21 mouse cellular contexts compared by ENCODE assay signal in genomic region chr2:90452380-90452779, GRCm38 (mm10). TPM values are rescaled to one million over a fixed set of nuclear protein-coding genes. Genes with fewer than 3 reads are reported as not detected.
DNase-seq lines count a peak whose midpoint lies in the region; ATAC-seq lines count a peak whose summit lies in the region.
"Had no signal": no experiment of that assay in that cellular context is flagged by ENCODE, and none has a peak within 500 bp of the region (broad histone marks: within the 10 kb centered on the region; RNA-seq: fewer than 3 reads in every experiment).

No protein-coding gene starts in this region.

- H3K27ac ChIP-seq in embryonic facial prominence, embryonic 14.5 days (replicated peaks; ENCODE audit: low read depth, low read length), result no peak overlapping the region
- no peak overlapping the region for H3K27ac ChIP-seq in embryonic facial prominence, embryonic 10.5 days (replicated peaks)

- no peak overlapping the region for H3K9ac ChIP-seq in embryonic facial prominence, embryonic 14.5 days (ENCODE audit: low read depth, low read length)

- no peak overlapping the region for H3K4me3 ChIP-seq in embryonic facial prominence, embryonic 14.5 days (ENCODE audit: low read depth, low read length)
- H3K4me3 ChIP-seq in embryonic facial prominence, embryonic 10.5 days, result no peak overlapping the region

- no peaks in the 10 kb centered on the region for H3K4me1 ChIP-seq in embryonic facial prominence, embryonic 14.5 days (ENCODE audit: control insufficient read depth, insufficient read depth, low read length)
- H3K4me1 ChIP-seq in embryonic facial prominence, embryonic 10.5 days, result no peaks in the 10 kb centered on the region

- peak; percentile 80; the same call in 1 of the 2 replicates for ATAC-seq in embryonic facial prominence, embryonic 14.5 days (ENCODE audit: low read depth)
- ATAC-seq: activated CD4-positive, CD25-positive, alpha-beta regulatory T cell, adult 4 months; CD4-positive, CD25-positive, alpha-beta regulatory T cell, adult 4 months; Patski had no signal

- H3K27me3 ChIP-seq in embryonic facial prominence, embryonic 14.5 days (replicated peaks; ENCODE audit: control insufficient read depth, insufficient read depth, low read length), result no peaks in the 10 kb centered on the region
- no peaks in the 10 kb centered on the region for H3K27me3 ChIP-seq in embryonic facial prominence, embryonic 10.5 days (replicated peaks; ENCODE audit: low read depth, poor library complexity, severe bottlenecking)
- H3K27me3 ChIP-seq: CH12.LX, Patski had no signal

- 77% methylated on average over 3 of the region's 3 CpGs for WGBS in embryonic facial prominence, embryonic 14.5 days
- WGBS in embryonic facial prominence, embryonic 10.5 days, result 75% methylated on average over 3 of the region's 3 CpGs

- H3K36me3 ChIP-seq in embryonic facial prominence, embryonic 14.5 days (ENCODE audit: control insufficient read depth, insufficient read depth, low read length), result peaks cover 21% of the 10 kb centered on the region; the same call in 1 of the 2 replicates
- H3K36me3 ChIP-seq in embryonic facial prominence, embryonic 10.5 days (replicated peaks), result peaks cover 38% of the 10 kb centered on the region
- H3K36me3 ChIP-seq: G1E had no signal

- DNase-seq in embryonic facial prominence, embryonic 14.5 days (ENCODE audit: low spot score), result peak; percentile 29
- no peak for DNase-seq in embryonic facial prominence, embryonic 10.5 days (ENCODE audit: low spot score)
- peak; percentile 63 for DNase-seq in heart, adult 11 months
- DNase-seq in heart, adult 9 months (ENCODE audit: low spot score in 2 of 2), result no peak
- DNase-seq: adrenal gland, adult 2 months; adrenal gland, adult 8-10 months; adrenal gland, postnatal 10 days; adrenal gland, postnatal 14 days; adrenal gland, postnatal 25 days; adrenal gland, postnatal 36 days; B cell, adult 2 months; cerebellum, adult 11 months; cerebellum, adult 11-12 months; cerebellum, adult 18-20 months had no signal

- H3K9me3 ChIP-seq in embryonic facial prominence, embryonic 14.5 days (ENCODE audit: control insufficient read depth, low read length), result no peaks in the 10 kb centered on the region
- H3K9me3 ChIP-seq in embryonic facial prominence, embryonic 10.5 days, result no peaks in the 10 kb centered on the region
- H3K9me3 ChIP-seq: G1E had no signal

- no peak overlapping the region for H3K4me2 ChIP-seq in embryonic facial prominence, embryonic 14.5 days (ENCODE audit: low read depth, low read length)

RNA-seq across cellular contexts. Expression of gene Olfr1274-ps, which starts 53.9 kb away (rescaled TPM):
- 0.07 and 0.10 TPM in 2 replicates for polyA plus RNA-seq in embryonic facial prominence, embryonic 14.5 days (2014; fragmentation: Nextera tagmentation; extraction: Ambion mirVana)
- not detected in 2 replicates for polyA plus RNA-seq in embryonic facial prominence, embryonic 10.5 days (2016; fragmentation: Nextera tagmentation; extraction: Ambion mirVana)
- polyA plus RNA-seq: activated CD4-positive, CD25-positive, alpha-beta regulatory T cell, adult 4 months; adrenal gland, adult 2 months; brain, embryonic 14.5 days; C2C12; CD4-positive, CD25-positive, alpha-beta regulatory T cell, adult 4 months; G1E; Patski had no signal

Comparison
In these comparisons a context has a peak if more than half of its experiments do, and no peak if none do; other contexts are left out.
1. DNase-seq: peak in embryonic facial prominence, embryonic 14.5 days (single experiment) and heart, adult 11 months (single experiment); none in embryonic facial prominence, embryonic 10.5 days (single experiment) and heart, adult 9 months (0 of 2).